Mouse (Mus musculus): ENCODE results near the gene Rpp14.

- TF ChIP-seq CTCF (IDR thresholded peaks at IDR 0.05; ENCODE audit: borderline replicate concordance, insufficient read depth, low read length) (no peak), POLR2A (IDR thresholded peaks at IDR 0.05; ENCODE audit: low read depth, low read length) (no peak)
These were observed 20.2 kb upstream of the Rpp14 start for GRCm38 (mm10) chr14:8059938-8060337.
